Mouse (Mus musculus) brain, embryonic 14.5 days (tissue): ENCODE data around the gene Elk3. TPM values are rescaled to one million over a fixed set of nuclear protein-coding genes. Genes with fewer than 3 reads are reported as not detected.

Source experiments
- DNase-seq: peaks from one replicate; pipeline ENCODE4 v3.0.0-alpha.2; 2011; ENCODE audit warnings: low read depth
- CTCF ChIP-seq: fragments of 200-500 bp; IDR thresholded peaks from 2 replicates; pipeline ENCODE4 v1.5.1; 2012; ENCODE audit warnings: inconsistent platforms, mild to moderate bottlenecking, moderate library complexity, borderline replicate concordance; ENCODE audit not compliant: insufficient read depth, insufficient read length; ENCODE audit errors: extremely low read depth
- POLR2A ChIP-seq: fragments of 200-500 bp; IDR thresholded peaks from 2 replicates; pipeline ENCODE4 v1.6.1; 2012; ENCODE audit warnings: mild to moderate bottlenecking, inconsistent platforms, borderline replicate concordance; ENCODE audit not compliant: poor library complexity, insufficient read depth, insufficient read length, severe bottlenecking; ENCODE audit errors: extremely low read depth
- polyA plus RNA-seq: library from polyadenylated mRNA; depleted of rRNA; stranded (reverse); fragments of >200 nt; gene quantifications from 2 replicates; pipeline ENCODE4 v1.2.3, GENCODE M21; 2012; rRNA removed

Gene Elk3
- polyA plus RNA-seq, 1 experiment = 16.0 TPM

GRCm38 (mm10) chr10:93225751-93226150 is 85.2 kb downstream of the Elk3 start:
- no peak for DNase-seq
- TF ChIP-seq POLR2A (no peak), CTCF (no peak)

DNA sequence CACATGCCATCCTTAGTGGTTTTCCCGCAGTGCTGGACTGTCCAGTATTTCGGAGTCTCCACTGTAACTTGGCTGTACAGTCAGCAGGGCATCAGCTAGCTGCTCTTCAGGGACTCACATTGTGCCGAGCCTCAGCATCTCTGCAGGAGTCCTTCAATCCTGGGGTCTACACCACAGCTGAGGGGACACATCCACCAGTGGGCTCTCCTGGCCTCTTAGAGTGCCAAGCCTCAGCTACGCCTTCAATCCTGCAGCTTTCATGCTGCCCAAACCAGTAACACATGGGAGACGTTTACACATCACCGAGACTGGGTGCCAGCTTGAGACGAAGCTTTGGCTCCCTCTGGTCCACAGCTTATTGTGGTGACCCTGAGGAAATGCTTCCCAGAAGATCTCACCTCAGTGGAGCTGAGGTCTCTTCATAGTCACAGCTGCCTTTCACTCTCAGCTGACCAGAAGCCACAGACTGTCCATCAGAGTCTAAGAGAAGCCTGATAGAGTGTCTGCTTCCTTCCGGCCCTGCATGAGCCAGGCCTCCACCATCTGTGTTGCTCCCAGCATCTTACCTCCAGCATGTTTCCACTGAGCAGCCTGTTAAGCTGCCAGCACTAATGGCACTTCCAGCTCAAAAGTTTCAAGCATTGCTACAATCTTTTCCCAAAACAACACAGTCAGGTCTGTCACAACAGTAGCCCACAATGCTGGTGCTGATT is 95.7 kb downstream of the Elk3 start:
- DNase-seq = no peak
- no peak for TF ChIP-seq CTCF
- no peak for TF ChIP-seq POLR2A

- DNase-seq = no peak
- no peak for TF ChIP-seq CTCF
- no peak for TF ChIP-seq POLR2A
These were observed 96.7 kb downstream of the Elk3 start for GRCm38 (mm10) chr10:93214251-93214650.

DNA sequence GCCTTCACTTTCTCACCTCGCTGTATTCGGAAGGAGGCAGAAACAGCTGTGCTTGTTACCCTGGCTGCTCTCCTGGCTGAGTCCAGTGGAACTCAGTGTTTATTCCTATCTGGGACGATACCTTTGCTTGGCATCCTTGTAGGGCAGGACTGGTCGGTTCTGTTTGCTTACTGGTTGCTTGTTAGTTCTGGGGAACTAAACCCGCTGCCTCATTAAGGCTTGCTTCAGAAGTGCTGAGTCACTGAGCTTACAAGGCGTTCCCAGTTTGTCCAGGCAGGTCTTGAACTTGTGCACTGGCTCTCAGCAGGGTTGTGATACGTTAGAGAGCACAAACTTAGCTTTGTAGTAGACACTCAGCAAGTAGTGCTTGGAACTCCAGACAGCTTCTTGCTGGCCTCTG is 97.6 kb downstream of the Elk3 start:
- no peak for DNase-seq
- no peak for TF ChIP-seq POLR2A
- TF ChIP-seq CTCF = no peak

DNA sequence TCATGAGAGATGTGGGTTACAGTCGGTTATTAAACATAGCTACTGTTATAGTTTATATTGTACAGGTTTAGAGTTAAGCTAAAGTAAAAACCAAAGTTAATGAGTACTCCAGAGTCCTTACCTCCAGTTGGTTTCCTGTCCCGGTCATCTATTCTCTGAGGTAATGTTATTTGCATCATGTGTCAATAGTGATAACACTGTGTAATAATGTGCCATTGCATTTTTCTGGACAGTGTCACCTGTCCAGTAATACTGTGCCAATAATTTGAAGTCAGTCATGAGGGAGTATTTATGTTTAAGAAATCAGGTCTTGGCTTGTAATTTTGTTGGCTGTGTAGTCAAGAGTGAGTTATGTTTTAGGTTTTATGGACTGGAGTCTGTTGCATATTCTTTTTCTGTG is 98.2 kb downstream of the Elk3 start:
- no peak for DNase-seq
- TF ChIP-seq CTCF (no peak), POLR2A (no peak)

GRCm38 (mm10) chr10:93207176-93207575 is 103.8 kb downstream of the Elk3 start:
- DNase-seq = no peak
- no peak for TF ChIP-seq POLR2A
- no peak for TF ChIP-seq CTCF

DNA sequence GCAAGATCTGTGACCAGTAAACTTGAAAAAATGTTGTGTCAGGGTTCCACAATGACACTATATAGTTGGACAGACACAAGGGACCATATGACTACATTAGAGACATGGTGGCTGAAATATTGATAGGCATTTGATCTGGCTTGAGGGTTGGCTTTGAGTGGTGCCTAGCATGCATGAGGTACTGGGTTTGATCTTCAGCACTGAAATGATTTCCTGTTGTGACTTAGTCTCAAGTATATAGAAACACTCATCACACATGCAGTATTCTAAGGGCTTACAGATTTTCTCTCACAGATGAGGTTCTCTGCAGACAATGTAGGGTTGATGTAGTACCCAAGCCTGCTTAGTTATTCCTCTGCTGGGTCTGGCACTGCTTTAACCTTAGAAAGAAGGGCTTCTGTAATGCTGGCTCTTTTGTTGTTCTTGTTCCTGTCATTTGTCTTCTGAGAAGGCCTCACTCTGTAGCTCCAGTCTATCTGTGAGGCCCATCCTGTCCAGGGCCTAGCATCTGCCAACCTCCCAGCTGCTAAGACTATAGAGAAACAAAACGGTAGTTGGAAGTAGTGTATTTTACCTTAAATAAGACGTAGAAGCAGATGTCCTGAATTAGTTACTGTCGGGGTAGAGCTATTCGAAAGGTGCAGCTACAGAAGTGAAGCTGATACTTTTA is 105.5 kb downstream of the Elk3 start:
- DNase-seq = no peak

GRCm38 (mm10) chr10:93201846-93202458 is 109.0 kb downstream of the Elk3 start:
- TF ChIP-seq CTCF (no peak), POLR2A (no peak)
- no peak for DNase-seq

More for the DNA sequence above, 105.5 kb downstream of the Elk3 start:
- no peak for TF ChIP-seq POLR2A
- TF ChIP-seq CTCF = no peak

- DNase-seq = no peak
- TF ChIP-seq CTCF (no peak), POLR2A (no peak)
These were observed 112.0 kb downstream of the Elk3 start for GRCm38 (mm10) chr10:93198958-93199357.

Other genes with a start within 250 kb of the Elk3 start
- gene Cfap54, start 229.5 kb downstream of the Elk3 start, polyA plus RNA-seq = 1.9 and 2.8 TPM in 2 replicates
- 64.3 and 70.5 TPM in 2 replicates for gene Cdk17, start 150.3 kb downstream of the Elk3 start, polyA plus RNA-seq
- gene Lta4h, start 142.3 kb upstream of the Elk3 start, polyA plus RNA-seq = 70.3 and 77.5 TPM in 2 replicates
- 0.13 and 0.18 TPM in 2 replicates for gene Hal, start 177.6 kb upstream of the Elk3 start, polyA plus RNA-seq
- gene Amdhd1, start 228.9 kb upstream of the Elk3 start, polyA plus RNA-seq = 0.05 TPM in 2 replicates
- gene Ccdc38, start 229.5 kb upstream of the Elk3 start, polyA plus RNA-seq = 0.04 and 0.15 TPM in 2 replicates